Mouse (Mus musculus) hindbrain, embryonic 15.5 days (tissue): ENCODE measurements around the gene Osbpl9. TPM values are rescaled to one million over a fixed set of nuclear protein-coding genes. Genes with fewer than 3 reads are reported as not detected.

Experiments
- ATAC-seq: fragments of 200-750 bp; cut with Nextera tagmentation; 2 replicates; pipeline ENCODE4 v1.8.0; 2017; ENCODE audit warnings: low read depth, moderate number of reproducible peaks, moderate TSS enrichment; ENCODE audit not compliant: low FRiP score
- H3K27ac ChIP-seq: fragments of 300-500 bp; sonication (generic); replicated peaks from 2 replicates; pipeline ENCODE4 v1.5.1; 2015; ENCODE audit warnings: mild to moderate bottlenecking, inconsistent platforms
- H3K27me3 ChIP-seq: fragments of 300-500 bp; sonication (generic); 2 replicates; pipeline ENCODE4 v1.6.1; 2015; ENCODE audit warnings: control low read depth, inconsistent platforms
- H3K36me3 ChIP-seq: fragments of 300-500 bp; sonication (generic); 2 replicates; pipeline ENCODE4 v1.6.1; 2015; ENCODE audit warnings: control low read depth, inconsistent platforms
- H3K4me1 ChIP-seq: fragments of 300-500 bp; sonication (generic); replicated peaks from 2 replicates; pipeline ENCODE4 v1.6.1; 2015; ENCODE audit warnings: control low read depth, inconsistent platforms
- H3K4me2 ChIP-seq: fragments of 300-500 bp; sonication (generic); 2 replicates; pipeline ENCODE4 v1.6.1; 2015; ENCODE audit warnings: moderate library complexity, mild to moderate bottlenecking, inconsistent platforms
- H3K4me3 ChIP-seq: fragments of 300-500 bp; sonication (generic); 2 replicates; pipeline ENCODE4 v1.5.1; 2015; ENCODE audit warnings: mild to moderate bottlenecking, inconsistent platforms
- H3K9ac ChIP-seq: fragments of 300-500 bp; sonication (generic); 2 replicates; pipeline ENCODE4 v1.6.1; 2015; ENCODE audit warnings: inconsistent platforms
- H3K9me3 ChIP-seq: fragments of 300-500 bp; sonication (generic); 2 replicates; pipeline ENCODE4 v1.6.1; 2016; ENCODE audit warnings: control low read depth, inconsistent platforms
- WGBS: fragments of 180-500 bp; shearing (Covaris S2); methylation state at CpG from one replicate; pipeline ENCODE4 v1.1.7; 2015; 5-methylcytosine and 5-hydroxymethylcytosine counted together
- polyA plus RNA-seq: library from polyadenylated mRNA; unstranded; fragments of >200 nt; fragmentation: Nextera tagmentation; extraction: Ambion mirVana; gene quantifications from 2 replicates; pipeline ENCODE4 v1.2.1, GENCODE M21; 2015

Gene Osbpl9
- polyA plus RNA-seq = 72.0 and 77.5 TPM in 2 replicates

DNA sequence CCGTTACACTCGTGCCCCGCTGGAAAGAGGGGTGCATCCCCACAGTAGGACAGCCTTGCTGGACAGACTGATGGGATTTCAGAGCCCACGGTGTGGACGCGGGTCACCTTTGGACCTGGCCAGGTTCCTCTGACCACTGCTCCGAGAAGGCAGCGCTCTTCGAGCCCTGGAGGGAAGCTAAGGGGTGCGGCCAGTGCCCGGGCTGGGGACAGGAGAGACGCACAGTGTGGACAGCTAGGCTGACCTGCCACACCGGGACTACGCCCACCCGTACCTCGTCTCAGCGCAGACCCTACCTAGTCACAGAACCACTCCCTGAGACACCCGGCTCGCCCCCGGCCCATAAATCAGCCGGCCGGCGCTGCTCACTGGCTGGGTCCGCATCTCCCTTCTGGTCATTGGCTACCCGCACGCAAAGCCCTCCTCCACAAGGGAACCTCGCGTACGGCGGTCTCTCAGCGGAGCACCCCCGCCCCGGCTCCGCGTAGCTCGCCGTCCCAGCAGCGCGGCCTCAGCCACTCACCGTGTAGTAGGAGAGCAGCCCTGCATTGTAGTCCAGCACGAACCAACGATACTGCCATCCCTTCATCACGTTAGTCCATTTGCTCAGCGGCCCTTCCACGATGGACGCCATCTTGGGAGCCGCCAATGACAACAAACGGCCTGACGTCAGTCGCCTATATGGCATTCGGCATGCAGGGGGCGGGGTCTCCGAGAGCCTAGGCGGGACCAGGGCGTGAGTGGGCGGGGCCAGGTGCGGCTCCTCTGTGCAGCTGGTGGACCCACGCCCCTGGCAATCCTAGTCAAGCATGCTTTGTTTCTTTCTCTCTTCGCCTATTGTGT, at the start of gene Osbpl9:
Gene Osbpl9, minus strand, starts transcription at position 691 of the 843 bp plus-strand sequence.
- H3K4me3 ChIP-seq = peak within 1 kb of the TSS; percentile 95
- peak; percentile 98 for ATAC-seq

DNA sequence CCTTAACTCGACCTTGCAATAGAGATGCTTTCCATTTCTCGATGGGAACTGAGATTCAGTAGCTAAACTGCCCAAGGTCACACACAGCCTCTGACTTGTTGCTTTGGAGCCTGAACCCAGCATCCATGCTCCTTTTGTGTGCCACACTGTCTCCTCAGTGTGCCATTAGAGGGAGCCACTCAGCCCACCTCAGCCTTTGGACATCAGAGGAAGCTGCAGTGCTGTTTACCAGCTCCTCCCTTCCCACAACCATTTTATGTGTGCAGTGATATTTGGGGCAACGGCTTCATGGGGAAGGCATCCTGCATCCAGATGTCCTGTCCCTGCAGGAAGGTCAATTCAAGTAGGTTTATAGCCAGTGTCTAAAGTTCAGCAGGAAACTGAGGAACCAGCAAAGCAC, 49.5 kb upstream of the Osbpl9 start:
- no peak for ATAC-seq
- Histone ChIP-seq H3K4me2 (no peak overlapping the region), H3K9me3 (no peaks in the 10 kb centered on the region), H3K27me3 (no peaks in the 10 kb centered on the region), H3K4me1 (no peaks in the 10 kb centered on the region), H3K4me3 (no peak overlapping the region), H3K36me3 (no peaks in the 10 kb centered on the region), H3K9ac (no peak overlapping the region), H3K27ac (no peak overlapping the region)
- 52% methylated on average over 3 of the region's 3 CpGs for WGBS

More for the DNA sequence above, at the start of gene Osbpl9:
- no peaks in the 10 kb centered on the region for H3K9me3 ChIP-seq
- H3K4me2 ChIP-seq = peak within 1 kb of the TSS; percentile 75
- H3K27ac ChIP-seq = peak within 1 kb of the TSS; percentile 99
- no peaks in the 10 kb centered on the region for H3K27me3 ChIP-seq
- peak within 1 kb of the TSS; percentile 86 for H3K9ac ChIP-seq
- under 1% methylated on average over 59 of the region's 59 CpGs for WGBS
- no peaks in the 10 kb centered on the region for H3K36me3 ChIP-seq
- H3K4me1 ChIP-seq = peaks cover 28% of the 10 kb centered on the region

DNA sequence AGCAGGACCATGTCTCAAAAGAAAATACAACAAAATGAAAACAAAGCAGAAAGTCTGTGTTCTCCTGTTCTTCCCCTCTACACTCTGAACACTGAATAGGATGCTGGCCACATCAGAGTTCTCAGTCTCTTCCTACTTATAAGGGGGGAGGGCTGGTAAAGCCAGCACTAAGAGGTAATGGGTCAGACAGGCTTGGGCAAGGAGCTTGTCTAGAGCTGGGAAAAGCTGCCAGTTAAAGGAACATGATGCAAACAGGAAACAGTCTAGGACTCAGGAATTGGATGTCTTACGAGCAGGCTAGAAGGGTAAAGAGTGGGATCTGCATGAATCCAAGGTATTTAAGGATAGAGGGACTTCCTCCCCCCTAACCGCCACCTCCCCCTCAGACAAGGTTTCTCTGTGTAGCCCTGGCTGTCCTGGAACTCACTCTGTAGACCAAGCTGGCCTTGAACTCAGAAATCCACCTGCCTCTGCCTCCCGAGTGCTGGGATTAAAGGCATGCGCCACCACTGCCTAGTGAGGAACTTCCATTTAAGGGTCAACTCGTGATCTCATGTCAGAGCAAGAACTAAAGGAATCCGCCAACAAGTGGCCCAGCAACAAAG, 43.0 kb upstream of the Osbpl9 start:
- ATAC-seq = no peak
- Histone ChIP-seq H3K9me3 (no peaks in the 10 kb centered on the region), H3K9ac (no peak overlapping the region), H3K4me1 (peaks cover 4% of the 10 kb centered on the region; the same call in 1 of the 2 replicates), H3K27me3 (no peaks in the 10 kb centered on the region), H3K4me2 (no peak overlapping the region), H3K27ac (no peak overlapping the region), H3K36me3 (no peaks in the 10 kb centered on the region), H3K4me3 (no peak overlapping the region)
- 88% methylated on average over 6 of the region's 6 CpGs for WGBS

DNA sequence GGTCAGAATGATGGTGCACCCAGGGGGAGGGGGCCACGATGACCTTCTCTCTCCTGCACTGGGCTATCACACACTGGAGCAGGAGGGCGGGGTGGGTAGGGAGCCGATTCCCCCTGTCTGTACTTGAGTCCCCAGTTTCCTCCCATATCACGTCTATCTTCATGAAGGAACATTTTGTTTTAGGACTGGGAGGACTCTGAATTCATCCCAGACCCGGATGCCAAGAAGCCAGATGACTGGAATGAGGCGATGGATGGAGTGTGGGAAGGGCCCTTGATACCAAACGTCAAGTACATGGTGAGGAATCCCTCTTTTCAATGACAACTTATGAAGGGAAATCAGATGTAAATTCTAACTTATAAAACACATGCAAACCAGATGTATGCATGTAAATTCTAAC, 42.4 kb upstream of the Osbpl9 start:
- Histone ChIP-seq H3K9ac (no peak overlapping the region), H3K9me3 (no peaks in the 10 kb centered on the region), H3K27ac (no peak overlapping the region), H3K27me3 (no peaks in the 10 kb centered on the region), H3K4me1 (peaks cover 4% of the 10 kb centered on the region; the same call in 1 of the 2 replicates), H3K4me3 (no peak overlapping the region), H3K4me2 (no peak overlapping the region), H3K36me3 (no peaks in the 10 kb centered on the region)
- 91% methylated on average over 7 of the region's 7 CpGs for WGBS
- no peak for ATAC-seq

DNA sequence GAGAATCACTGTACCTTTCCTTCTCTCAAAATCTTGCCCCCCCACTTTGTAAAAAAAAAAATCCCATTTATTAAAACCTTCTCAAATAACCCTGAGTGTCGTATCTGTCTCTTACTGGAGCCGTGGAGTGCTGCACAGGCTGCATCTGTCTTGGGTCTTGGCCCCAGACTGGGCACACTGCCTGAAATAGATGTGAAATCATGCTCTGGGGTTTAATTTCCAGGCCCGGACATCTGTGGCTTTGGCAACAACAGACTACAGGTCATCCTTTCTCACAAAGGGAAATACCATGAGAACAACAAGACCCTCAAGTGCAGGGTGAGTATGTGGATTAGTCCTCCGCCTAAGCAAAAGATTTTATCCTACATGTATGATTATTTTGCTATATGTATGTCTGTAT, 39.9 kb upstream of the Osbpl9 start:
- Histone ChIP-seq H3K4me1 (peaks cover 6% of the 10 kb centered on the region), H3K9ac (no peak overlapping the region), H3K27me3 (no peaks in the 10 kb centered on the region), H3K4me2 (no peak overlapping the region), H3K4me3 (no peak overlapping the region), H3K36me3 (no peaks in the 10 kb centered on the region), H3K9me3 (no peaks in the 10 kb centered on the region), H3K27ac (no peak overlapping the region)
- 48% methylated on average over 4 of the region's 4 CpGs for WGBS
- ATAC-seq = 0 out of 2 replicates have a peak, but pooled peaks have one; percentile 58

DNA sequence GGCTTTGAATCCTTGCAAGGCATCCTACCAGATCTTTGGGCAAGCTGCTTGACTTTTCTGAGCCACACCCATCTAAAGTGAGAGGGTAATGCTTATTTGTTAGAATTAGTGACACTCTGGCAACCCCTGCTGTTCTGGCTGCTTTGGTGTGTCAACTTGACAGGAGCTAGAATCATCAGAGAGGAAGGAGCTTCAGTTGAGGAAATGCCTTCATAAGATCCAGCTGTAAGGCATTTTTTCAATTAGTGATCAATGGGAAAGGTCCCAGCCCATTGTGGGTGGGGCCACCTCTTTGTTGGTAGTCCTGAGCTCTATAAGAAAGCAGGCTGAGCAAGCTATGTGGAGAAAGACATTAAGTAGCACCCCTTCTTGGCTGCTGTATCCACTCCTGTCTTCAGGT, 39.1 kb upstream of the Osbpl9 start:
- peaks cover 13% of the 10 kb centered on the region for H3K4me1 ChIP-seq
- H3K27ac ChIP-seq = no peak overlapping the region
- H3K9me3 ChIP-seq = no peaks in the 10 kb centered on the region
- no peak overlapping the region for H3K9ac ChIP-seq
- no peaks in the 10 kb centered on the region for H3K27me3 ChIP-seq
- no peak overlapping the region for H3K4me2 ChIP-seq
- H3K36me3 ChIP-seq = no peaks in the 10 kb centered on the region
- H3K4me3 ChIP-seq = no peak overlapping the region
- no peak for ATAC-seq

DNA sequence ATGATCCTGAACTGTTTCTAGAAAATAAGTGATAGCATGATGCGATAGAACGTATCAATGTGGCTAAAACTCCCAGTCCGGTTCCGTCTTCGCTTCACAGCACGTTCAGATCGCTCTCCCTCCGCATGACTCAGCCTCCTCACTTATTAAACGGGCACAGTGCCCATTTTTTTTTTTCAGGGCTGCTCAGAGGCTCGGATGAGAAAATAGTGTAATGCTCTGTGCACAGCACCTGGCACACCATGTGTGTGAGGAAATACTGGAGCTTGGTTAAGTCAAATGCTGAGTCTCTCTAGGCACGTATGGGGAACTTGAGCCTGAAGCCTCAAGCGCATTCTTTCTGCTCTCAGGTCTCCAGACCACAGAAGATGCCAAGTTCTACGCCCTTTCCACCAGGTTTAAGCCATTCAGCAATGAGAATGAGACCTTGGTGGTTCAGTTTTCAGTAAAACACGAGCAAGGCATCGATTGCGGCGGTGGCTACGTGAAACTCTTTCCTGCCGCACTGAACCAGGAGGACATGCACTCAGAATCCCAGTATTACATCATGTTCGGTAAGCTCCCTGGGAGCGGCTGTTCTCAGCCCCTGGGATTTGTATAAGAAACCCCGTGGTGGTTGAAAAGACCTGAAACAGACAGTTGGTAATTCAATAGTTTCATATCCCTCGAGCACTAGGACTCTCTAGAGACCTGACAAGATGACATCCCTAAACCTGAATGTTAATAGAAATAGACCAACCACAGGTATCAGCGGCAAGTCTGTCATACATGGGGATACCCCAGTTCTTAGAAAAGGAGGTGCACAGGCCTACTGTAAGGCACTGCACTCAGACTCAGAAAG, 36.6 kb upstream of the Osbpl9 start:
- Histone ChIP-seq H3K27me3 (no peaks in the 10 kb centered on the region), H3K9ac (no peak overlapping the region), H3K4me3 (no peak overlapping the region), H3K9me3 (no peaks in the 10 kb centered on the region), H3K36me3 (no peaks in the 10 kb centered on the region), H3K27ac (no peak overlapping the region), H3K4me1 (peaks cover 22% of the 10 kb centered on the region), H3K4me2 (no peak overlapping the region)
- ATAC-seq = no peak
- WGBS = 68% methylated on average over 24 of the region's 24 CpGs

DNA sequence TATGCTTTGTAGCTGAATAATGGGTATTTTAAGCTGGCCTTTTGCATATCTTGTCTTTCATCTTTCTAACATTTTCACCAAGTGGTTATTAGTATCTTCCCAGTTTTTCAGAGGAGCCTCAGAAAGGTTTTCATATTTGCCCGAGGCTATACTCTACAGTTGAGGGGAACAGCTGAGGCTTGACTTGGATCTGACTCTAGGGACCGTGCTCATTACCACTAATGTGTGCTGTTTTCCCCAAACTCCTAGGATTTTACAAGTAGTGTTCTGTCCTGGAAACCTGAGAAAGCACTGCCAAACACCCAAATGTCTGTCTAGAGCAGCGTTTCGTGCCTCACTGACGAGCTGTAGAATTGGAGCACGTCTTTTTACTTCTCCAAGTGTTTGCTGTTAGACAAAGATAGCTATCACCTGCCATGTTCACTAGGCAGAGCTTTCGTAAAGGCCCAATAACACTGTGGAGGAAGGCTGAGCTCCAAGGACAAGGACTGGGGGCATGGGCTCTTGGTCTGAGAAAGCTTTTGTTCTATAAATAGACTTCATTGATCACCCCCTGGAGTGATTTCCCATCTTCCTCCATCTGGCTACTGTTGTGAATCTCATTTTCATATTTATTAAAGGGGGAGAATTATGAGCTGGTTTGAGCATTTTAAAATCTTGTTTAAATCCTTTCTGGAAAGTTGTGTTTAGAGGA, 34.3 kb upstream of the Osbpl9 start:
- Histone ChIP-seq H3K27me3 (no peaks in the 10 kb centered on the region), H3K4me1 (peaks cover 18% of the 10 kb centered on the region), H3K9me3 (no peaks in the 10 kb centered on the region), H3K4me2 (no peak overlapping the region), H3K4me3 (no peak overlapping the region), H3K36me3 (no peaks in the 10 kb centered on the region), H3K9ac (no peak overlapping the region), H3K27ac (peak overlapping the region; percentile 59)
- no peak for ATAC-seq
- 45% methylated on average over 7 of the region's 7 CpGs for WGBS

DNA sequence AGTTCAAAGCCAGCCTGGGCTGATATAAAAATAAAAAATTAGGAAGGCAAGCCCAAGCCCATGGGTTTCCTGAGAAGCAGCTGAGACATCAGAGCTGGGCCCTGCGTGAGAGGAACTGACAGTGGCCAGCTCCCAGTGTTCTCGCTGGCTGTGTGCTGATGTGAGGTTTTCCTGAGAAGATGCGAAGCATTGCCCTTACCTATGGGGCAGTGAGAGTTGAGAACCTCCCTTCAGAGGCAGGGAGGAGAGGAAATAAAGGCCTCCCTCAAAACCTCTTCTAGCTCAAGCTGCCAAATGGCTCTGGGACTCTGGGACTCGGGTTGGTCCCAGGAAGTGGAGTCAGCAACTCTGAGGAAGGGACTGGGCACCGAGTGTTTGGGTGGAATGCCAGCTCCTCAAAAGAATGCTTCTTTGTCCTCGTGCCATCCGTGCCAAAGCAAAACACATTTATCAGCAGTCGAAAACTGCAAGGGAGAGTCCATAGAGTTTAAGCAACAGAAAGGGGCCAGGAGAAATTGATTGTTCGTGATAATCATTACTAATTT, 32.8 kb upstream of the Osbpl9 start:
- Histone ChIP-seq H3K27ac (peak overlapping the region; percentile 61), H3K9ac (no peak overlapping the region), H3K36me3 (no peaks in the 10 kb centered on the region), H3K27me3 (no peaks in the 10 kb centered on the region), H3K4me3 (no peak overlapping the region), H3K4me1 (peaks cover 18% of the 10 kb centered on the region), H3K4me2 (no peak overlapping the region), H3K9me3 (no peaks in the 10 kb centered on the region)
- 48% methylated on average over 9 of the region's 9 CpGs for WGBS
- ATAC-seq = peak; percentile 63

DNA sequence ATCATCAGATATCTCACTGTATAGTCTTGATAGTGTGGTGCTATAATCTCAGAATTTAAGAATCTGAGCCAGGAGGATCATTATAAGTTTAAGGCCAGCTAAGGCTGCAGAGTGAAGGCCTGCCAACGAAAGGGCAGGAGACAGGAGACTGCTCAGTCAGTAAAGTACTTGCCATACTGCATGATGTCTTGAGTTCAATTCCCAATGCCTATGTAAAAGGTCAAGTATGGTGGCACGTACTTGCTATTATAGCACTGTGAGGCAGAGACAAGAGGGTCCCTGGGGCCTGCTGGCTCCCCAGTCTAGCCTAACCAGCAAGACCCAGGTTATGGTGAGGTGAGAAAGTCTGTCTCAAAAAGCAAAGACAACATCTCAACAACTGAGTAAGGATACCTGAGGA, 32.1 kb upstream of the Osbpl9 start, which contains the start of gene Calr4:
Gene Calr4, plus strand, starts transcription at position 301 of the 400 bp plus-strand sequence.
- peak within 1 kb of the TSS; percentile 61 for H3K27ac ChIP-seq

DNA sequence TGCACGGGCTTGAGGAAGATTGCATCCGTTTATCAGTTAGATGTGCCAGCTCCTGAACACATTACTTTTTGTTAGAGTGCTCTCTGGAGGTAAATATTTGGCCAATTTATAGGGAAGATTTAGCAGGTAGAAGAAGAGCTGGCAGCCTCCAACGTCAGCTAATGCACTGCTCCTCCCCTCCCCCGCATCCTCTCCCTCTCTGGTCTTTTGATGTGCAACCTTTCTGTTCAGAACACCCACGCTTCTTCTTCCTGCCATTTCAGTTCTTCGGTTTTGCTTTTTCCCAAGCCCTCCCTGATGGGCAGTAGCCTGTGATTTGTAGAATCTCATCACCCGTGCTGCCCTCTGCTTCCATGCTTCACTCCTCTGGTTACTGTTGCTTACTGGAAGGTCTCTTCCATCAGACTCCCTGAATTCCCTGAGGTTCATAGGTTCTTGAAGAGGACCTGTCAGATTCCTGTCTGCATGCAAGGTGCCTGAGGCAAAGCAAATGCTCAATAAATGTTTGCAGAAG, 27.8 kb upstream of the Osbpl9 start:
- no peak overlapping the region for H3K27ac ChIP-seq
- no peak overlapping the region for H3K4me3 ChIP-seq
- no peak for ATAC-seq
- H3K4me2 ChIP-seq = no peak overlapping the region
- no peaks in the 10 kb centered on the region for H3K27me3 ChIP-seq
- 59% methylated on average over 7 of the region's 7 CpGs for WGBS
- H3K36me3 ChIP-seq = no peaks in the 10 kb centered on the region
- no peaks in the 10 kb centered on the region for H3K9me3 ChIP-seq
- H3K9ac ChIP-seq = no peak overlapping the region
- H3K4me1 ChIP-seq = peaks cover 14% of the 10 kb centered on the region; the same call in 1 of the 2 replicates

More for the DNA sequence above, 32.1 kb upstream of the Osbpl9 start, which contains the start of gene Calr4:
- 88% methylated on average over 2 of the region's 2 CpGs for WGBS
- Histone ChIP-seq H3K4me2 (no peak within 1 kb of the TSS), H3K9me3 (no peaks in the 10 kb centered on the region), H3K27me3 (no peaks in the 10 kb centered on the region), H3K4me3 (no peak within 1 kb of the TSS), H3K9ac (no peak within 1 kb of the TSS), H3K36me3 (no peaks in the 10 kb centered on the region), H3K4me1 (peaks cover 18% of the 10 kb centered on the region)
- ATAC-seq = no peak
